Mouse (Mus musculus) c-Kit-positive CD71-positive TER-119-positive erythroid progenitor cells, embryonic 14.5 days (primary cell): ENCODE data around the gene Krtcap2.
"Not testable (repeated sequence)": the region's sequence is repeated elsewhere in the genome, so short reads cannot be mapped to it uniquely, and the experiment has no call there.

Experiments used
- DNase-seq: peaks from one replicate; pipeline ENCODE4 v3.0.0-alpha.2; 2013; ENCODE audit warnings: low spot score

Krtcap2 gene

DNA sequence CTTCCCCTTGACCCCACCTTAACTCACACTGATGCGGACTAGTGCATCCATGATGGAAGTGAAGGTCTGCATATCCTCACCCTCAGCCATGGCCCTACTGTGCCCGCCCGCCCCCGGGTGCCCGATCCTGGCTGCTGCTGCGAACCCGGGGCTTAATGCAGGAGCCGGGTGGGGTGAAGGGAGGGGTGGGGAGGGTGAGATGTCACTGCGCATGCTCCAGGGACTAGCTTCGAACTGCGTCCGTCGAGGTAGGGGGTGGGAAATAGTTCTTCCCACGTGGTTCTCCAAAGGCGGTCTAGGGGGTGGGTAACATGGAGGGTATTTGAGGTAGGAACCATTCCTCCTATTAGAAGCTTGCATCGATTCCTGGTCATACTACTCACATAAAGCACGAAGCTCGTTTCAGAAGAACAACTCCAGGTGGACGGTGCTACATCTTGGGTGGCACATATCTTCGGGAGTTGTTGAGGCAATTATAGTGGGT lies at the start of gene Krtcap2:
TSS of gene Krtcap2 (plus strand) at position 279 of the 484 bp plus-strand sequence.
- peak; percentile 35 for DNase-seq

GRCm38 (mm10) chr3:89195979-89196877 lies 49.5 kb upstream of the Krtcap2 start:
- DNase-seq = peak; percentile 88

DNA sequence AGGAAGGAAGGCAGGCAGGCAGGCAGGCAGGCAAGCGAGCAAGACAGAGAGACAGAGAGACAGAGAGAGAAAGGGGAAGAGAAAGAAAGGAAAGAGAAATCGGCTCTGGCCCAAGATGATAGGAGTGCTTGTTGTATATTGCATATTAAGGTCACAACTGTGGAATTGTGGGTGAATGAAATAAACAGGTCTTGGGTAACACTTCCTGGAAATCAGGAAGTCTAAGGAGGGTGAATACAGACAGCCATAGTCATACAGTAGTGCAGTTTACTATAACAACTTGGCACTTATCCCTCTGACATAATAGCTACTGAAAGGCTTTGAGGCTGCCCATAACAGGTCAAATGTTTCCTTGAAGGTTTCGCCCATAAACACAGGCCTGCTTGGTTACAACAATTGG lies 45.9 kb upstream of the Krtcap2 start:
- no peak for DNase-seq

DNA sequence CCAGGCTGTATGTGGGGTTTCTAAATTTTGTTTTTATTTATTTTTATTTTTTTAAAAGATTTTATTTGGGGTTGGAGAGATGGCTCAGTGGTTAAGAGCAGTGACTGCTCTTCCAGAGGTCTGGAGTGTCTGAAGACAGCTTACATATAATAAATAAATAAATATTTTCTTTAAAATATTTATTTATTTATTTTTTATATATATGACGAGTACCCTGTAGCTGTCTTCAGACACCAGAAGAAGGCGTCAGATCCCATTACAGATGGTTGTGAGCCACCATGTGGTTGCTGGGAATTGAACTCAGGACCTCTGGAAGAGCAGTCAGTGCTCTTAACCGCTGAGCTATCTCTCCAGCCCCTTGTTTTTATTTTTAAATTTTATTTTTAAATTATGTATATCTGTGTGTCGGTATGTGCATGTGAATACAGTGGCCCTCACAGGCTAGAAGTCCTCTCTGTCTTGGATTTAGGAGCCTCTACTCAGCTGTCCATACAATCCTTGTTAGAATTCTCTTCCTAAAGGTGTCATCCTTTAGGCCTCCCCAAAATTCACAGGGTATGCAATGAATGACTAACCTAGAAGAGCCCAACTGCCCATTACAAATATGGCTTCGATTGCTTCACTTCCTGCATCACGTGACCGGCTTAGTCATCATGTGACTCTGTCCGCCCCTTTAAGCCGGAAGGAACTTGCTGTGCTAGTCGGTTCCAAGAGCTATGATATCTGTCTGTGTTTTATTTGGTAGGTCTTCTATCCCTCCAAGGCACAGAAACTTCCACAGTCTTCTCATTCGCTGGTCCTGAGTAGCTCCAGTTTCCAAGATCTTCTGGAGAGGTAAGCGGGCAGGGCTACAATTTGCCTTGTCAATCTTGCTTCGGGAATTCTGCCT lies 43.3 kb upstream of the Krtcap2 start, which contains the start of gene Gba:
TSS of gene Gba (plus strand) at position 676 of the 889 bp plus-strand sequence.
- peak; percentile 94 for DNase-seq

- DNase-seq = no peak
Measured at GRCm38 (mm10) chr3:89203142-89203514, 42.6 kb upstream of the Krtcap2 start.

GRCm38 (mm10) chr3:89206079-89206478 lies 39.7 kb upstream of the Krtcap2 start:
- no peak for DNase-seq

GRCm38 (mm10) chr3:89206695-89207094 lies 39.1 kb upstream of the Krtcap2 start:
- DNase-seq = no peak

DNA sequence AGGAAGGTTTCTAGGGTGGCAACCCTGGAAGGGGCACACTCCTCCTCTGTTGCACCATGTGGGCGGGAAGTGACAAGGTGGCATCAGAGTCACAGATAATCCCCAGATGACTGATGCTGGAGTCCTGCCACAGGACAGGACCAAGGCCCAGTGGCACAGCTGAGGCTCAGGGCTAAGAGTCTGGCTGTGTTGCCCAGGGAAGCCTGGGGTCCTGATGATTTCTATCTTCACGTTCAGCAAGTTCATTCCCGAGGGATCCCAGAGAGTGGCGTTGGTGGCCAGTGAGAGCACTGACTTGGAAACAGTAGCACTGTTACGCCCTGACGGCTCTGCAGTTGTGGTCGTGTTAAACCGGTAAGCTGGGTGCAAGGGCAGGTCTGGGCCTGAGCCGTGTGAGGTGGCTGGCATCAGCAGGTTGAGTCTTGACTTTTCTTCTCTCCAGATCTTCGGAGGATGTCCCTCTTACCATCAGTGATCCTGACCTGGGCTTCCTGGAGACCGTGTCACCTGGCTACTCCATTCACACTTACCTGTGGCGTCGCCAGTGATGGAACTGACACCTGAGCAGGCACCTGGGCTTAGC lies 37.6 kb upstream of the Krtcap2 start:
- no peak for DNase-seq

DNA sequence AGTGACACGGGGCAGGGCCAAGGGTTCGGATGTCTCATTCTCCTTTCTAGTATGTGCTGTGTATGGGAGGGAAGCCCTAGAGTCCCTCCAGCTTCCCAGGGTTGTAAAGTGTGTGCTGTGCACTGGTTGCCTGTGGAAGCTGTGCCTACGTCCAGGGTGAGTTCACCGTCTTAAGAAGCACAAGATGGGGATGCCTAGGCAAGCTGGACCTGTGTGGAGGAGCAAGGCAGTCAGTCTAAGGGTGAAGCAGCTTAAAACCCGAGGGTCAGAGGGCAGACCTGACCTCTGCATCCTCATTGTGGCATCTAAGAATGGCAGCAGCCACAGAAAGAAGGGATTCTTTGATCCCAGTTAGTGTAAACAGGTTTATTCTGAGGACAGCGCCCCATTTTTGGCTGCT lies 37.0 kb upstream of the Krtcap2 start:
- DNase-seq = no peak

GRCm38 (mm10) chr3:89209731-89210130 lies 36.0 kb upstream of the Krtcap2 start:
- DNase-seq = no peak

DNA sequence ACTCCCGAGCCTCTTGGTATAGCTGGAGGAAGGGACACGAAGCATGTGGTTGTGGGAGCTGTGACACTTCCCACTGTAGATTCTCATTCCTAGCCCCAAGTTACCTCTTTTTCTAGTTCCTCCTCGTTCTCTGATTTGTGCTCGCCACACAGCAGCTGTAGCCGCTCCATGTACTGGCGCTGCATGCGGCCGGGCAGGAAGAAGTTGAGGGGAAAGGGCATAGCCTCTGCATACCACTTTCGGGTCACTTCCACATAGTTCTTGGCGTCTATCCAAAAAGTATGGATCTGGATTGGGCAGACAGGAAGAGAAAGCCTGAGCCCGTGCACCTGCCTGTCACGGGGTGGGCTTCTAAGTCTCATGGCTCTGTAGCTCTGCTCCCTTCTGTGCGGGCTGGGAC lies 35.6 kb upstream of the Krtcap2 start:
- no peak for DNase-seq

DNA sequence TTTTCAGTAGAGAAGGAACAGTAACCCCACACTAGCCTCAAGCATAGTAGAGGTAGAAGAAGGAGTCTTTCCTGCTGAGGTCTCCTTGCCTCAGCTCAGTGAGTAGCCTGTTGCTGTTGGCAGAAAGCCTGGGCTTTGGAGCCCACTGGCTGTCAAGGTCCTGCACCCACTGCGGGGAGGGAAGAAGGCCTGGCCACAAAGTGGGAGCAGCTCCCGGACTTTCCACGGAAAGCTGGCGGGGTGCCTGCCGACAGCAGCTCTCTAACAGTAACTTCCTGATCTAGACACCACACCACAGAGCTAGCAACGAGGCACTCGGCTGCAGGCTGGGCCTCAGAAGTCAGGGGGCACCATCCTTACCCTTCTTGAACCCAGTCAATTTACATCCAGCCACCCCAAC lies 35.0 kb upstream of the Krtcap2 start:
- no peak for DNase-seq

DNA sequence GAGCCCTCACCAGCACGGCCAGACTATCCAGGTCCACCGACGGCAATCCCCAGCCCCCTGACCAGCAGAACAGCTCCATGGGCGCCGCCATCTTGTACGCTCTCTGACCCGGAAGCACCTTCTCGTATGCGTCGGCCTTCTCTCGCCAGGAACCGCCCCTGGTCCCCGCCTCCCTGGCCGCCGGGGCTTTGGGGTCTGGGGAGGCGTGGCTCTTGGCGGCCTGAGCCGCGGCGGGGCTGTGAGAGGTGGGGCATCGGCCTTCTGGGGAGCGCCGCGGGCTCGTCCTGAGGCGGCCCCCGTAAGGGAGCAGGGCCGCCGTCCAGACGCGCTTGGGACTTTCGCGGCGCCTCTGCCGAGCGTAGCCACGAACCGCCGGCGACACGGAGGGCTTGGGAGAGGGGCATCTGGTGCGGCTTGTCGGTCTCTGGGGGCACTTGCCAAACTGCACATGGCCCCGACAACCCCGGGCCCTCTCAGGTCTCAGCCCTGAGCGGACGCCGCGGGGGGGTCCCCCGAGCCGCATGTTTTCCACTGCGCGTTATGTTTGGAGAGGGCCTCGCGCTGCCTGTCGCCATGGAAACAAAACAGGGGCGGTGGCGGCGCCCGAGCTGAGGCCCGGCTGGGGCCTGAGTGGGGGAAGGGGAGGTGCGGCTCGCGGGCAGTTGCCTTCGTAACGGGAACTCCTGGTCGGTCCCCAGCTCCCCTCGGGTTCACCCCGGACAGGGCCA lies 31.8 kb upstream of the Krtcap2 start:
- peak; percentile 85 for DNase-seq

DNA sequence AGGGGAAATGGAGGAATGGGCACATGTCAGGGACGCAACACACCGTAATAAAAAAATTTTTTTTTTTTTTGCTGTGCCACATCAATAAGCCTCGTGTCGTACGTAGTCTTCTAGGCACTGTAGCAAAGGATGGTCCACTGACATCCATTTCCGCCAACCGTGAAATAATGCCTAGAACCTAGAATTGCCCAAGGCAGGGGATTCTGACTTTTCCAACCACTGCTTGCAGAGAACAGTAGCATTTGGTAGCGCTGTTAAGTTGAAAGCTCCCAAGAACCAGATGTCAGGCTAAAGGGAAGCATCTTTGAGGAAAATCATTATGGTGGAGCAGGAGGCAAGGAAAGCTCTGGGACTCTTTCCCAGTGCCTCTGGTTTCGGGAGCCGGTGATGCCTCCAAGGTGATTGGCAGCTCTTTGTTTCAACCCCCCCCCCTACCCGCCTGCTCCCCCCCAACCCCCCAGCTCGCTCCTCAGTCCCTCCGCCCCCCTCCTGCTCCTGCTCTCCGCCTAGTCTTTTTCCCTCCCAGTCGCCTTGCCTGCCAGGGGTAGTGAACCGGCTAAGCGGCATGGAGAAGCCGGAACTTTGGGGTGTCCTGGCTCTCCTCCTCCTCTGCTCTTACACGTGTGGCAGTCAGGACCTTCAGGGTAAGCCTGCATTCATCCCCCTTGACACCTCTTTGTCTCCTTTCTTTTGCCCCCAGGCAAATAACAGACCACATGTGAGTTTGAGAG lies 30.9 kb upstream of the Krtcap2 start, which contains the start of gene Thbs3:
TSS of gene Thbs3 (plus strand) at position 500 of the 731 bp plus-strand sequence.
- DNase-seq = no peak

GRCm38 (mm10) chr3:89215853-89216252 lies 29.9 kb upstream of the Krtcap2 start:
- peak; percentile 88 for DNase-seq

GRCm38 (mm10) chr3:89216407-89216806 lies 29.4 kb upstream of the Krtcap2 start:
- not testable (repeated sequence) for DNase-seq

DNA sequence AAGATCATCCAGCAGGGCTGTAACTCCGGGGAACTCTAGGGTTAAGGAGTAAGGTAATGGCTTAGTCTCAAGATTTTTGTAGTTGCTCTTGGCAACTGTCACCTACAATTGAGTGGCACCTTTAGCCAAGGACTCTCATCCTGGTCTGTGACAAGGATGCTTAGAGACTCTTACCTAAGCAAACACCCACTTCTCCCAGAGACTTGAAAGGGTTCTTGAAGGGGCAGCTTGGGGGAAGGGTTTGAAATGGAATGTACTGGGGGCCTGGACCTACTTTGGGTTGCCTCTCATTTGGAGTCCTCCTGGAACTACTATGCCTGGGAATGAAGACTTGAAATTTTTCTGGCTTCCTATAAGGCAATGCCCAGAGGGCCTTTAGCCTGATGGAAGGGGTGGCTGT lies 27.5 kb upstream of the Krtcap2 start:
- no peak for DNase-seq

DNA sequence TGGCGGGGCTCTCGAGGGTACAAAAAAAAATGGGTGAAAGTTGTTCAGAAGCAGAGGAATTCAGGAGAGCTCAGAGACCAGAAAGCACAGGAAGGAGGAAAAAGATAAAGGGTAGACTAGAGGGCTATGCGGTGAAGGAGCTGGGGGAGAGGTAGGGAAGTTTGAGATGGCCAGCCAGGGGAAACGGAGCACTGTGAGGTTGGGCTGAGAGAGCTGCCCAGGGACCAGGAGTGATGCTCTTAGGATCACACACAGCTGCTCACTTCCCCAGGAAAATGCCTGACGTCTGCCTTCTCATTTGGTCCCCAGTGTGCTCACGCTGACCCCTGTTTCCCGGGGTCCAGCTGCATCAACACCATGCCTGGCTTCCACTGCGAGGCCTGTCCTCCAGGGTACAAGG lies 26.2 kb upstream of the Krtcap2 start:
- DNase-seq = no peak

GRCm38 (mm10) chr3:89221167-89221566 lies 24.6 kb upstream of the Krtcap2 start:
- DNase-seq = no peak

DNA sequence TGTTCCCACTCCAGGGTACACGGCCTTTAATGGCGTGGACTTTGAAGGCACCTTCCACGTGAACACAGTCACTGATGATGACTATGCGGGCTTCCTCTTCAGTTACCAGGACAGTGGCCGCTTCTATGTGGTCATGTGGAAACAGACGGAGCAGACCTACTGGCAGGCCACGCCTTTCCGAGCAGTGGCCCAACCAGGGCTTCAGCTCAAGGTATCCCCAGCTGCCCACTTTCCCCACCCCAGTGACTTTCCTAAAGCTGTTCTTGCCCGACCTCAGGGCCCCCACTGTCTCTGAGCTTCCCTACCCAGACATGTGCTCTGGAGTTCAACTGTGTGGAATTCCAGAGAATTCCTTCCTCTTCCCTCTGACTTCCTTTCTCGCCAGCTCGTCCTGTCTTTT lies 21.0 kb upstream of the Krtcap2 start:
- no peak for DNase-seq

DNA sequence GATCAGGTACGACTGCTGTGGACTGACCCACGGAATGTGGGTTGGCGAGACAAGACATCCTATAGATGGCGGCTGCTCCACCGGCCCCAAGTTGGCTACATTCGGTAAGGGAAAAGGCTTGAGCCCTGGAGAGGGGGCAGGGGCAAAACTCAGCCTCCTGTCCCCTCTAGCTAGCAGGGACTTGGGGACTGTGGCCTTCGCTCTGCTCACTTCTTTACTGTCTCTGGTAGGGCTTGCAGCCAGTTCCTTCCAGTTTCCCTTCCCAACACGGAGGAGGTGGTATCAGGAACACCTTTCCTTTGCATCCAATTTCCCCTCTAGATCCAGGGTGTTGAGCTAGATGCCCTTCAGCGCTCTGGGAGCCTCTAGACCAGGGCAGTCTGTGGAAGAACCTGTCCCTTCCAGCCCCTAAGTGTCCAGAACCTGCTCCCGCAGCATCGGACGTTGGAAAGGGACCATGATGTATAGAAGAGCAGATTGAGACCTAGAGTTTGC lies 20.4 kb upstream of the Krtcap2 start:
- no peak for DNase-seq
